Mouse (Mus musculus) natural killer cell, adult 2 months (primary cell): ENCODE results near the gene Pxmp2.

Source experiments
- DNase-seq, 2 experiments: peaks; one replicate each; pipeline ENCODE4 v3.0.0; 2022; ENCODE audit warnings: low spot score in 2 of 2

Gene Pxmp2

DNA sequence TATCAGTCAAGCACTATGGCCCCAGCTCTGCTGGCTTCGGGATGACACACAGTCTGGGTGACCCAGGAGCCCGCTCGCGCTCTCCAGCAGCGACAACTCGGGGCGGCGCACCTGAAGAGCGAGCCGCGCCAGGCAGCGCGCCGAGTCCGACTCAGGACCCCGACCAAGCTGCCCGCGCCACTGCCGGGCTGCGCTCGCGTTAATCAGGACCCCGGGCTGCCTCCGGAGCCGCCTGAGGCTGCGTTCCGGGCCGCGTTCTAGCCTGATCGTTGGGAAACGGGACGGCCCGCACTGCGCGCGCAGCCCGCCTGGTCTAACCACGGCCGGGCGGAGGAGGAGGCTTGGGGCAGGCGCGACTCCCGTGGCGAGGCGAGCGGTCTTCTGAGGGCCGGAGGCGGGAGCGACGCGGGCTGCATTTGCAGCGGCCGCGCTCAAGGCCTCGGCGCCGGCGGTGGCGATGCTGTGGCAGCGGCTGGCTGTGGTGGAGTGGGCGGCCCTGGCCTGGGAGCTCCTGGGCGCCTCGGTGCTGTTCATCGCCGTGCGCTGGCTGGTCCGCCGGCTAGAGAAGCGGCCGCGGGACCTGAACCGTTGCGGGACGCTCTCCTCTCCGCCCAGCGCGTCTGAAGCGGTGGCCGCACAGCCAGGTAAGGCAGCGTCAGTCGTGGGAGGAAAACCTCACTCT lies 55.1 kb downstream of the Pxmp2 start, which contains the start of gene Ankle2:
Gene Ankle2, plus strand, starts transcription at position 225 of the 682 bp plus-strand sequence.
- DNase-seq: peak; percentile 91 to 92

DNA sequence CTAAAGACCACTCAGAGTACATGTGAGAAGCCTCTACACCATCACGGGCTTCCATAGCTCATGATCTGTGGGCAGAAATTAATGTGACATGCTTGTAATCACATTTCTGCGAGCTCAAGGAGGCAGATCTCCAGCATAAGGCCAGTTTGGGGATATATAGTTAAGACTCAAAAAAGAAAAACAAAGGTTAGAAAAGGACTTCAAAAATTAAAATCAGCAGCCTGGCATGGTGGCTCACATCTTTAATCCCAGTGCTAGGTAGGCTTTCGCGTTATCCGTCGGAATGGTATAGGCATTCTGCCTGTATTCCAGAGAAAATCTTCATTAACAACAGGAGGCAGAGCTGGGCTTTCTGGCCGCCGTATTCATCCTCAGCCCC lies 55.6 kb downstream of the Pxmp2 start:
- no peak for DNase-seq

DNA sequence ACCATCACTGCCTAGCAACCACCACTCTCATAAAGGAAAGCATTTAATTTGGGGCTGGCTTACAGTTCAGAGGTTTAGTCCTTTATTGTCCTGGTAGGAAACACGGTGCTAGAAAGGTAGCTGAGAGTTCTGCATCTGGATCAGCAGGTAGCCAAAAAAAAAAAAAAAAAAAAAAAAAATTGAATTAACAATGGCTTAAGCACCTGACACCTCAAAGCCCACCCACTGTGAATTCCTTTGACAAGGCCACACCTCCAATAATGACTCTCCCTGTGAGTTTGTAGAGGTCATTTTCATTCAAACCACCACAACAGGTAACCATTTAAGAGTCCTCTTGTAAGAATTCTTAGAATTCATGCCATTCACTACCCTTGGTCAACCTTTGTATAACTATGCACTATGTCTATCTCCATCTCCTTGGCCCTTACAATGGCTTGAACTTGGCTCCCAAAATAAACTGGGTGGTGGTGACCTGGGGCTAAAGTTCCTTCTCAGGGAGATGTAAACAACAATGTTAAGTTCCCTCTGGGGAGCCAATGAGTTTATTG lies 58.6 kb downstream of the Pxmp2 start:
- DNase-seq: no peak

DNA sequence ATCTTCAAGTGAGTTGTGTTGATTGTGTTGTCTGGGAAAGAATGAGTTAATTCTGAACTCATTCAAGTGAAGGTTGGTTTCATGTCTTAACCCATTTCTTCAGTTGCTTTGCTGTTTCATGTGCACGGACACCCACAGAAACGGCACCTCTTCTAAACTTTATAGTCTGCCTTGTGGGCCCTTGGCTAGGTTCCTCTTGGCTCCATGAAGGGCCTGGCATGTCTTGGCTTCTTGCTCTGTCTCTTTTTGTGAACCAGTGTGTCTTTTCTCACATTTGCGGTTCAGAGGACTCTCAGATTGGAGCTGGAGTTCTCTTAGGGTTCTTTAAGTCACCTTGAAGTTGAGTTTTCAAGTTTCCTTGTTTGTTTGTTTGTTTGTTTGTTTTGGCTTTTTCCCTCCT lies 60.9 kb downstream of the Pxmp2 start:
- no peak for DNase-seq
